Comparison of ENCODE assay signal across 8 mouse cellular contexts in genomic region chr17:32285138-32285670, GRCm38 (mm10). TPM values are rescaled to one million over a fixed set of nuclear protein-coding genes. Genes with fewer than 3 reads are reported as not detected.
DNase-seq lines count a peak whose midpoint lies in the region; ATAC-seq and TF ChIP-seq lines count a peak whose summit lies in the region.

No protein-coding gene starts in this region.

- no peak for TF ChIP-seq EP300 in MEL (IDR thresholded peaks at IDR 0.05; ENCODE audit: low read depth in 1 of 2, low read length in 2 of 2)

- H3K4me3 ChIP-seq in heart, embryonic 10.5 days, result peak overlapping the region; percentile 95
- H3K4me3 ChIP-seq in MEL (ENCODE audit: control insufficient read depth in 1 of 2, insufficient read depth in 1 of 2, low read depth in 2 of 2, low read length in 2 of 2), result peak overlapping the region; percentile 67 to 69
- H3K4me3 ChIP-seq in hindbrain, embryonic 10.5 days, result peak overlapping the region; percentile 98
- H3K4me3 ChIP-seq in midbrain, embryonic 11.5 days (ENCODE audit: low read depth, low read length), result peak overlapping the region; percentile 99

- TF ChIP-seq CTCF in MEL (IDR thresholded peaks at IDR 0.05 in 2 of 3, conservative IDR thresholded peaks at IDR 0.05 in 1 of 3; ENCODE audit: control insufficient read depth in 1 of 3, insufficient read depth in 1 of 3, low read depth in 2 of 3, low read length in 3 of 3, poor library complexity in 1 of 3, severe bottlenecking in 1 of 3), result no peak

- TF ChIP-seq RAD21 in MEL (IDR thresholded peaks at IDR 0.05; ENCODE audit: low read depth, low read length), result no peak

- peak; percentile 8; the same call in 1 of the 2 replicates for ATAC-seq in midbrain, embryonic 11.5 days (ENCODE audit: low FRiP score)

- H3K36me3 ChIP-seq in heart, embryonic 10.5 days, result no peaks in the 10 kb centered on the region
- H3K36me3 ChIP-seq in MEL (ENCODE audit: control insufficient read depth in 1 of 2, insufficient read depth in 2 of 2, low read length in 2 of 2), result peaks cover 0 to 31% of the 10 kb centered on the region in 2 experiments; a peak in 2 of 4 replicates
- H3K36me3 ChIP-seq in hindbrain, embryonic 10.5 days, result peaks cover 7% of the 10 kb centered on the region; the same call in 1 of the 2 replicates
- H3K36me3 ChIP-seq in midbrain, embryonic 11.5 days (ENCODE audit: control insufficient read depth, insufficient read depth, low read length), result no peaks in the 10 kb centered on the region

- H3K4me2 ChIP-seq in midbrain, embryonic 11.5 days, result peak overlapping the region; percentile 59

- H3K27ac ChIP-seq in heart, embryonic 10.5 days, result peak overlapping the region; percentile 100
- peak overlapping the region; percentile 77 for H3K27ac ChIP-seq in MEL (ENCODE audit: control insufficient read depth, low read depth, low read length)
- H3K27ac ChIP-seq in hindbrain, embryonic 10.5 days, result peak overlapping the region; percentile 99
- peak overlapping the region; percentile 98; the same call in 1 of the 2 replicates for H3K27ac ChIP-seq in midbrain, embryonic 11.5 days (ENCODE audit: low read depth, low read length)

- no peak for DNase-seq in heart, embryonic 10.5 days (ENCODE audit: low spot score)
- DNase-seq in heart, postnatal 25 days (ENCODE audit: low spot score), result no peak
- DNase-seq in MEL (ENCODE audit: low read depth, low spot score), result peak; percentile 59
- DNase-seq in hindbrain, embryonic 10.5 days (ENCODE audit: low spot score), result no peak
- DNase-seq in midbrain, embryonic 11.5 days (ENCODE audit: low spot score, missing footprints), result no peak
- DNase-seq in Muller cell, postnatal 12 days (ENCODE audit: inconsistent ontology term), result no peak
- DNase-seq in thymus, postnatal 36 days, result no peak
- no peak for DNase-seq in adrenal gland, adult 18-20 months (ENCODE audit: low spot score in 2 of 2)

- H3K79me2 ChIP-seq in MEL (ENCODE audit: control insufficient read depth, insufficient read depth, low read length, poor library complexity), result peaks cover 46% of the 10 kb centered on the region

- no peak for TF ChIP-seq POLR2A in MEL (IDR thresholded peaks at IDR 0.05; ENCODE audit: control insufficient read depth in 1 of 2, insufficient read depth in 1 of 2, low read depth in 1 of 2, low read length in 2 of 2, poor library complexity in 1 of 2)

- peak overlapping the region; percentile 89 for H3K9ac ChIP-seq in MEL (ENCODE audit: control insufficient read depth, low read depth, low read length, poor library complexity, severe bottlenecking)
- peak overlapping the region; percentile 97; the same call in 1 of the 2 replicates for H3K9ac ChIP-seq in midbrain, embryonic 11.5 days (ENCODE audit: low read length)

- no peaks in the 10 kb centered on the region for H3K27me3 ChIP-seq in heart, embryonic 10.5 days (ENCODE audit: insufficient read depth, poor library complexity, severe bottlenecking)
- H3K27me3 ChIP-seq in MEL (ENCODE audit: control insufficient read depth in 1 of 2, insufficient read depth in 2 of 2, low read length in 2 of 2), result no peaks in the 10 kb centered on the region
- H3K27me3 ChIP-seq in hindbrain, embryonic 10.5 days (ENCODE audit: insufficient read depth, poor library complexity, severe bottlenecking), result no peaks in the 10 kb centered on the region
- H3K27me3 ChIP-seq in midbrain, embryonic 11.5 days (ENCODE audit: control insufficient read depth, insufficient read depth, low read length), result no peaks in the 10 kb centered on the region

- H3K9me3 ChIP-seq in heart, embryonic 10.5 days, result no peaks in the 10 kb centered on the region
- no peaks in the 10 kb centered on the region for H3K9me3 ChIP-seq in MEL (replicated peaks; ENCODE audit: insufficient read depth, low read length)
- H3K9me3 ChIP-seq in hindbrain, embryonic 10.5 days, result no peaks in the 10 kb centered on the region
- no peaks in the 10 kb centered on the region for H3K9me3 ChIP-seq in midbrain, embryonic 11.5 days (ENCODE audit: control insufficient read depth, low read length)

- 51% methylated on average over 6 of the region's 6 CpGs for WGBS in heart, embryonic 10.5 days
- 60% methylated on average over 6 of the region's 6 CpGs for whole genome bisulfite sequencing in hindbrain, embryonic 10.5 days
- 58% methylated on average over 6 of the region's 6 CpGs for WGBS in midbrain, embryonic 11.5 days

- intact Hi-C loops in heart, postnatal 25 days (cut with DNase I), result loop anchor here (2.0 kb wide), 1 partner anchor 34 kb away; no protein-coding TSS in a partner anchor

- H3K4me1 ChIP-seq in heart, embryonic 10.5 days, result peaks cover 15% of the 10 kb centered on the region; the same call in 1 of the 2 replicates
- peaks cover 10 to 12% of the 10 kb centered on the region in 2 experiments for H3K4me1 ChIP-seq in MEL (ENCODE audit: control insufficient read depth in 1 of 2, insufficient read depth in 2 of 2, low read length in 2 of 2)
- peaks cover 32% of the 10 kb centered on the region for H3K4me1 ChIP-seq in hindbrain, embryonic 10.5 days (replicated peaks)
- H3K4me1 ChIP-seq in midbrain, embryonic 11.5 days (ENCODE audit: control insufficient read depth, insufficient read depth, low read length), result peaks cover 10% of the 10 kb centered on the region

TF ChIP-seq in MEL, 35 proteins besides CTCF, POLR2A, EP300 and RAD21:
- TF ChIP-seq TBP (IDR thresholded peaks at IDR 0.05; ENCODE audit: low read depth, low read length) (peak; percentile 54; the same call in 1 of the 2 replicates), SIN3A (IDR thresholded peaks at IDR 0.05; ENCODE audit: low read length) (peak; percentile 55), CHD1 (IDR thresholded peaks at IDR 0.05; ENCODE audit: low read depth, low read length) (0 out of 2 replicates have a peak, but pooled peaks have one; percentile 58), ZKSCAN1 (IDR thresholded peaks at IDR 0.05; ENCODE audit: low read depth, low read length) (no peak), MAX (IDR thresholded peaks at IDR 0.05; ENCODE audit: low read length) (0 out of 2 replicates have a peak, but pooled peaks have one; percentile 25), POLR2AphosphoS2 (IDR thresholded peaks at IDR 0.05; ENCODE audit: low read length) (no peak), MYC (IDR thresholded peaks at IDR 0.05; ENCODE audit: low read depth, low read length) (peak; percentile 55; the same call in 1 of the 2 replicates), MXI1 (IDR thresholded peaks at IDR 0.05; ENCODE audit: low read depth, low read length) (peak; percentile 55)

RNA-seq across cellular contexts. Expression of gene Brd4, which starts 0.7 kb away (rescaled TPM):
- polyA plus RNA-seq in heart, embryonic 10.5 days (2016; fragmentation: Nextera tagmentation; extraction: Ambion mirVana), result 73.1 and 105 TPM in 2 replicates
- 10 to 100 TPM; 50.9 to 57.5 TPM for total RNA-seq in heart, postnatal 25 days (2021)
- 12.3 and 18.3 TPM in 2 replicates for total RNA-seq in MEL (2012; rRNA removed)
- polyA plus RNA-seq in MEL (2012; ENCODE audit: insufficient read depth in 1 of 2, insufficient read length in 2 of 2, low read depth in 1 of 2, low replicate concordance in 2 of 2, missing spikeins in 1 of 2), result 10 to 100 TPM in 1 of 2 experiments, not detected in 1; 91.4 TPM
- polyA plus RNA-seq in hindbrain, embryonic 10.5 days (2016; fragmentation: Nextera tagmentation; extraction: Ambion mirVana), result 113 and 134 TPM in 2 replicates
- 82.8 and 97.9 TPM in 2 replicates for polyA plus RNA-seq in midbrain, embryonic 11.5 days (2014; fragmentation: Nextera tagmentation; extraction: Ambion mirVana)
- total RNA-seq in adrenal gland, adult 18-20 months (2021), result 100 to 1,000 TPM in 1 of 2 experiments, 10 to 100 TPM in 1; 96.2 to 110 TPM

RNA-seq across cellular contexts. Expression of gene Akap8, which starts 35.8 kb away (rescaled TPM):
- 100 and 115 TPM in 2 replicates for polyA plus RNA-seq in heart, embryonic 10.5 days (2016; fragmentation: Nextera tagmentation; extraction: Ambion mirVana)
- 10 to 100 TPM; 37.2 to 51.5 TPM for total RNA-seq in heart, postnatal 25 days (2021)
- 80.3 and 101 TPM in 2 replicates for total RNA-seq in MEL (2012; rRNA removed)
- 100 to 1,000 TPM in 1 of 2 experiments, 10 to 100 TPM in 1; 77.9 to 127 TPM for polyA plus RNA-seq in MEL (2012; ENCODE audit: insufficient read depth in 1 of 2, insufficient read length in 2 of 2, low read depth in 1 of 2, low replicate concordance in 2 of 2, missing spikeins in 1 of 2)
- 114 and 133 TPM in 2 replicates for polyA plus RNA-seq in hindbrain, embryonic 10.5 days (2016; fragmentation: Nextera tagmentation; extraction: Ambion mirVana)
- polyA plus RNA-seq in midbrain, embryonic 11.5 days (2014; fragmentation: Nextera tagmentation; extraction: Ambion mirVana), result 53.0 and 55.4 TPM in 2 replicates
- 10 to 100 TPM; 73.4 to 87.9 TPM for total RNA-seq in adrenal gland, adult 18-20 months (2021)
